Mouse (Mus musculus) hindbrain, embryonic 12.5 days (tissue): ENCODE data around the gene Acss2. TPM values are rescaled to one million over a fixed set of nuclear protein-coding genes. Genes with fewer than 3 reads are reported as not detected.

Experiments
- ATAC-seq: fragments of 200-750 bp; cut with Nextera tagmentation; 2 replicates; pipeline ENCODE4 v1.8.0; 2017; ENCODE audit warnings: moderate TSS enrichment; ENCODE audit not compliant: low FRiP score
- H3K27ac ChIP-seq: fragments of 300-500 bp; sonication (generic); 2 replicates; pipeline ENCODE4 v1.5.1; 2016; ENCODE audit warnings: mild to moderate bottlenecking
- H3K27me3 ChIP-seq: fragments of 300-500 bp; sonication (generic); 2 replicates; pipeline ENCODE4 v1.6.1; 2016; ENCODE audit warnings: mild to moderate bottlenecking
- H3K36me3 ChIP-seq: fragments of 300-500 bp; sonication (generic); 2 replicates; pipeline ENCODE4 v1.6.1; 2016; ENCODE audit warnings: mild to moderate bottlenecking
- H3K4me1 ChIP-seq: fragments of 300-500 bp; sonication (generic); 2 replicates; pipeline ENCODE4 v1.6.1; 2016
- H3K4me2 ChIP-seq: fragments of 300-500 bp; sonication (generic); replicated peaks from 2 replicates; pipeline ENCODE4 v1.6.1; 2016; ENCODE audit warnings: mild to moderate bottlenecking
- H3K4me3 ChIP-seq: fragments of 300-500 bp; sonication (generic); 2 replicates; pipeline ENCODE4 v1.5.1; 2016; ENCODE audit warnings: mild to moderate bottlenecking
- H3K9ac ChIP-seq: fragments of 300-500 bp; sonication (generic); 2 replicates; pipeline ENCODE4 v1.6.1; 2016; ENCODE audit warnings: mild to moderate bottlenecking, moderate library complexity
- H3K9me3 ChIP-seq: fragments of 300-500 bp; sonication (generic); replicated peaks from 2 replicates; pipeline ENCODE4 v1.6.1; 2016; ENCODE audit warnings: mild to moderate bottlenecking
- WGBS: fragments of 180-500 bp; shearing (Covaris S2); methylation state at CpG from one replicate; pipeline ENCODE4 v1.1.7; 2016; 5-methylcytosine and 5-hydroxymethylcytosine counted together
- polyA plus RNA-seq: library from polyadenylated mRNA; unstranded; fragments of >200 nt; fragmentation: Nextera tagmentation; extraction: Ambion mirVana; gene quantifications from 2 replicates; pipeline ENCODE4 v1.2.1, GENCODE M21; 2016

Gene Acss2
- polyA plus RNA-seq, 1 experiment from 2014 or later: 28.7 TPM

- Histone ChIP-seq H3K36me3 (no peaks in the 10 kb centered on the region), H3K9me3 (no peaks in the 10 kb centered on the region), H3K27me3 (no peaks in the 10 kb centered on the region), H3K4me2 (no peak overlapping the region), H3K9ac (no peak overlapping the region), H3K27ac (no peak overlapping the region), H3K4me1 (no peaks in the 10 kb centered on the region), H3K4me3 (no peak overlapping the region)
- 79% methylated on average over 1 of the region's 1 CpGs for WGBS
- no peak for ATAC-seq
Observed at GRCm38 (mm10) chr2:155546955-155547354, 29.2 kb downstream of the Acss2 start.

- H3K9ac ChIP-seq: no peak overlapping the region
- H3K4me1 ChIP-seq: no peaks in the 10 kb centered on the region
- H3K9me3 ChIP-seq: no peaks in the 10 kb centered on the region
- ATAC-seq: no peak
- no peak overlapping the region for H3K4me3 ChIP-seq
- H3K4me2 ChIP-seq: no peak overlapping the region
- no peaks in the 10 kb centered on the region for H3K27me3 ChIP-seq
- H3K36me3 ChIP-seq: no peaks in the 10 kb centered on the region
- H3K27ac ChIP-seq: no peak overlapping the region
Observed at GRCm38 (mm10) chr2:155552336-155552735, 34.6 kb downstream of the Acss2 start.

- no peak overlapping the region for H3K27ac ChIP-seq
- no peak overlapping the region for H3K9ac ChIP-seq
- ATAC-seq: no peak
- no peak overlapping the region for H3K4me3 ChIP-seq
- H3K27me3 ChIP-seq: no peaks in the 10 kb centered on the region
- no peaks in the 10 kb centered on the region for H3K36me3 ChIP-seq
- H3K9me3 ChIP-seq: no peaks in the 10 kb centered on the region
- no peak overlapping the region for H3K4me2 ChIP-seq
- no peaks in the 10 kb centered on the region for H3K4me1 ChIP-seq
Observed at GRCm38 (mm10) chr2:155552949-155553354, 35.2 kb downstream of the Acss2 start.

- ATAC-seq: no peak
- Histone ChIP-seq H3K36me3 (peaks cover 5% of the 10 kb centered on the region; the same call in 1 of the 2 replicates), H3K9ac (no peak overlapping the region), H3K4me2 (no peak overlapping the region), H3K27me3 (no peaks in the 10 kb centered on the region), H3K27ac (no peak overlapping the region), H3K9me3 (no peaks in the 10 kb centered on the region), H3K4me1 (no peaks in the 10 kb centered on the region), H3K4me3 (no peak overlapping the region)
- WGBS: 86% methylated on average over 2 of the region's 2 CpGs
Observed at GRCm38 (mm10) chr2:155554426-155554985, 36.8 kb downstream of the Acss2 start.

- H3K4me3 ChIP-seq: no peak overlapping the region
- peaks cover 24% of the 10 kb centered on the region for H3K36me3 ChIP-seq
- no peak overlapping the region for H3K27ac ChIP-seq
- 63% methylated on average over 1 of the region's 1 CpGs for WGBS
- no peak overlapping the region for H3K4me2 ChIP-seq
- no peak overlapping the region for H3K9ac ChIP-seq
- no peak for ATAC-seq
- no peaks in the 10 kb centered on the region for H3K9me3 ChIP-seq
- H3K4me1 ChIP-seq: no peaks in the 10 kb centered on the region
- H3K27me3 ChIP-seq: no peaks in the 10 kb centered on the region
Observed at GRCm38 (mm10) chr2:155562209-155562608, 44.5 kb downstream of the Acss2 start.

GRCm38 (mm10) chr2:155562934-155563333 is 45.2 kb downstream of the Acss2 start:
- no peak for ATAC-seq
- Histone ChIP-seq H3K27ac (no peak overlapping the region), H3K9me3 (no peaks in the 10 kb centered on the region), H3K4me1 (no peaks in the 10 kb centered on the region), H3K9ac (no peak overlapping the region), H3K4me2 (no peak overlapping the region), H3K4me3 (no peak overlapping the region), H3K36me3 (peaks cover 27% of the 10 kb centered on the region), H3K27me3 (no peaks in the 10 kb centered on the region)
- 80% methylated on average over 4 of the region's 4 CpGs for WGBS

GRCm38 (mm10) chr2:155567751-155568150 is 50.0 kb downstream of the Acss2 start:
- ATAC-seq: no peak
- Histone ChIP-seq H3K27ac (no peak overlapping the region), H3K36me3 (peaks cover 17% of the 10 kb centered on the region; the same call in 1 of the 2 replicates), H3K9ac (no peak overlapping the region), H3K9me3 (no peaks in the 10 kb centered on the region), H3K4me2 (no peak overlapping the region), H3K27me3 (no peaks in the 10 kb centered on the region), H3K4me1 (no peaks in the 10 kb centered on the region), H3K4me3 (no peak overlapping the region)
- WGBS: 88% methylated on average over 5 of the region's 5 CpGs

GRCm38 (mm10) chr2:155569223-155569807 is 51.6 kb downstream of the Acss2 start:
- 30% methylated on average over 3 of the region's 3 CpGs for WGBS

GRCm38 (mm10) chr2:155573001-155573400 is 55.3 kb downstream of the Acss2 start:
- Histone ChIP-seq H3K9ac (no peak overlapping the region), H3K4me3 (no peak overlapping the region), H3K9me3 (no peaks in the 10 kb centered on the region), H3K4me2 (no peak overlapping the region), H3K27ac (no peak overlapping the region), H3K4me1 (no peaks in the 10 kb centered on the region), H3K27me3 (no peaks in the 10 kb centered on the region), H3K36me3 (peaks cover 10% of the 10 kb centered on the region; the same call in 1 of the 2 replicates)
- WGBS: 86% methylated on average over 9 of the region's 9 CpGs
- ATAC-seq: no peak

More at GRCm38 (mm10) chr2:155569223-155569807, 51.6 kb downstream of the Acss2 start:
- Histone ChIP-seq H3K9me3 (no peaks in the 10 kb centered on the region), H3K36me3 (peaks cover 14% of the 10 kb centered on the region; the same call in 1 of the 2 replicates), H3K27ac (no peak overlapping the region), H3K9ac (no peak overlapping the region), H3K4me3 (no peak overlapping the region), H3K4me1 (no peaks in the 10 kb centered on the region), H3K27me3 (no peaks in the 10 kb centered on the region), H3K4me2 (no peak overlapping the region)
- ATAC-seq: no peak

- H3K9me3 ChIP-seq: no peaks in the 10 kb centered on the region
Observed at GRCm38 (mm10) chr2:155573996-155574395, 56.2 kb downstream of the Acss2 start.

GRCm38 (mm10) chr2:155574700-155575099 is 57.0 kb downstream of the Acss2 start:
- Histone ChIP-seq H3K4me3 (no peak overlapping the region), H3K27ac (no peak overlapping the region), H3K9ac (no peak overlapping the region), H3K27me3 (no peaks in the 10 kb centered on the region), H3K4me1 (no peaks in the 10 kb centered on the region), H3K36me3 (peaks cover 16% of the 10 kb centered on the region; the same call in 1 of the 2 replicates), H3K4me2 (no peak overlapping the region), H3K9me3 (no peaks in the 10 kb centered on the region)
- WGBS: 92% methylated on average over 4 of the region's 4 CpGs
- no peak for ATAC-seq

More at GRCm38 (mm10) chr2:155573996-155574395, 56.2 kb downstream of the Acss2 start:
- Histone ChIP-seq H3K4me3 (no peak overlapping the region), H3K27ac (no peak overlapping the region), H3K4me2 (no peak overlapping the region), H3K9ac (no peak overlapping the region), H3K27me3 (no peaks in the 10 kb centered on the region), H3K36me3 (peaks cover 16% of the 10 kb centered on the region; the same call in 1 of the 2 replicates), H3K4me1 (no peaks in the 10 kb centered on the region)
- no peak for ATAC-seq
- WGBS: 93% methylated on average over 7 of the region's 7 CpGs

- H3K27me3 ChIP-seq: no peaks in the 10 kb centered on the region
- no peak overlapping the region for H3K4me2 ChIP-seq
- H3K9ac ChIP-seq: no peak overlapping the region
- no peak for ATAC-seq
- 85% methylated on average over 9 of the region's 9 CpGs for WGBS
- H3K4me1 ChIP-seq: no peaks in the 10 kb centered on the region
- no peak overlapping the region for H3K27ac ChIP-seq
- peaks cover 16% of the 10 kb centered on the region; the same call in 1 of the 2 replicates for H3K36me3 ChIP-seq
- H3K9me3 ChIP-seq: no peaks in the 10 kb centered on the region
- H3K4me3 ChIP-seq: no peak overlapping the region
Observed at GRCm38 (mm10) chr2:155576656-155577055, 58.9 kb downstream of the Acss2 start.

- Histone ChIP-seq H3K36me3 (peaks cover 14% of the 10 kb centered on the region; the same call in 1 of the 2 replicates), H3K27me3 (no peaks in the 10 kb centered on the region), H3K4me3 (no peak overlapping the region), H3K4me2 (no peak overlapping the region), H3K9ac (no peak overlapping the region), H3K4me1 (no peaks in the 10 kb centered on the region), H3K9me3 (no peaks in the 10 kb centered on the region), H3K27ac (no peak overlapping the region)
- 86% methylated on average over 3 of the region's 3 CpGs for WGBS
- ATAC-seq: no peak
Observed at GRCm38 (mm10) chr2:155580331-155580730, 62.6 kb downstream of the Acss2 start.
